Mouse (Mus musculus) thymus, adult 2 months (tissue): ENCODE measurements at regions not wholly inside any gene's neighbourhood (a gene's known extent, or its start where the extent isn't known, plus 50 kb on each side); places are given as distances from the start of the nearest gene placed in this dataset.

Experiments
- DNase-seq: peaks from one replicate; pipeline ENCODE4 v3.0.0; 2021
- H3K27ac ChIP-seq: fragments of 200-500 bp; 2 replicates; pipeline ENCODE4 v1.5.1; 2012; ENCODE audit warnings: low read length, control low read depth; ENCODE audit not compliant: control insufficient read depth, insufficient read depth
- H3K27me3 ChIP-seq: fragments of 200-500 bp; 2 replicates; pipeline ENCODE4 v1.6.1; 2012; ENCODE audit warnings: mild to moderate bottlenecking, low read length, moderate library complexity, mixed read lengths; ENCODE audit not compliant: control insufficient read depth, insufficient read depth
- H3K36me3 ChIP-seq: fragments of 200-500 bp; 2 replicates; pipeline ENCODE4 v1.6.1; 2012; ENCODE audit warnings: mild to moderate bottlenecking, low read length, moderate library complexity; ENCODE audit not compliant: control insufficient read depth, insufficient read depth
- H3K4me1 ChIP-seq: fragments of 200-500 bp; replicated peaks from 2 replicates; pipeline ENCODE4 v1.6.1; 2012; ENCODE audit warnings: low read length; ENCODE audit not compliant: control insufficient read depth, insufficient read depth
- H3K4me3 ChIP-seq: fragments of 200-500 bp; 2 replicates; pipeline ENCODE4 v1.5.1; 2012; ENCODE audit warnings: mild to moderate bottlenecking, low read length, control low read depth, moderate library complexity; ENCODE audit not compliant: control insufficient read depth, insufficient read depth
- CTCF ChIP-seq: fragments of 200-500 bp; IDR thresholded peaks from 2 replicates; pipeline ENCODE4 v1.5.1; 2012; ENCODE audit warnings: mild to moderate bottlenecking, control low read depth, low read length, moderate library complexity, borderline replicate concordance; ENCODE audit not compliant: control insufficient read depth, poor library complexity, insufficient read depth; ENCODE audit errors: extremely low read depth
- POLR2A ChIP-seq: fragments of 200-500 bp; IDR thresholded peaks from 2 replicates; pipeline ENCODE4 v1.6.1; 2012; ENCODE audit warnings: mild to moderate bottlenecking, low read length, control low read depth, moderate library complexity; ENCODE audit not compliant: control insufficient read depth, poor library complexity, insufficient read depth; ENCODE audit errors: extremely low read depth
- WGBS: fragments of 180-500 bp; shearing (Covaris S2); methylation state at CpG from one replicate; pipeline ENCODE4 v1.1.7; 2018; 5-methylcytosine and 5-hydroxymethylcytosine counted together

GRCm38 (mm10) chr17:14468754-14469488, 189.6 kb downstream of the Smoc2 start:
- no peaks in the 10 kb centered on the region for H3K36me3 ChIP-seq
- no peak for DNase-seq
- TF ChIP-seq POLR2A (no peak), CTCF (no peak)
- no peak overlapping the region for H3K4me3 ChIP-seq
- no peak overlapping the region for H3K27ac ChIP-seq
- 88% methylated on average over 6 of the region's 6 CpGs for WGBS
- H3K4me1 ChIP-seq, result no peaks in the 10 kb centered on the region
- no peaks in the 10 kb centered on the region for H3K27me3 ChIP-seq

GRCm38 (mm10) chr17:14455251-14455743, 176.0 kb downstream of the Smoc2 start:
- TF ChIP-seq CTCF (no peak), POLR2A (no peak)
- Histone ChIP-seq H3K4me3 (no peak overlapping the region), H3K36me3 (no peaks in the 10 kb centered on the region), H3K27ac (no peak overlapping the region), H3K27me3 (no peaks in the 10 kb centered on the region), H3K4me1 (no peaks in the 10 kb centered on the region)
- 84% methylated on average over 8 of the region's 8 CpGs for WGBS
- DNase-seq, result no peak
